Mouse (Mus musculus): ENCODE results near the gene Ebf3.

DNA sequence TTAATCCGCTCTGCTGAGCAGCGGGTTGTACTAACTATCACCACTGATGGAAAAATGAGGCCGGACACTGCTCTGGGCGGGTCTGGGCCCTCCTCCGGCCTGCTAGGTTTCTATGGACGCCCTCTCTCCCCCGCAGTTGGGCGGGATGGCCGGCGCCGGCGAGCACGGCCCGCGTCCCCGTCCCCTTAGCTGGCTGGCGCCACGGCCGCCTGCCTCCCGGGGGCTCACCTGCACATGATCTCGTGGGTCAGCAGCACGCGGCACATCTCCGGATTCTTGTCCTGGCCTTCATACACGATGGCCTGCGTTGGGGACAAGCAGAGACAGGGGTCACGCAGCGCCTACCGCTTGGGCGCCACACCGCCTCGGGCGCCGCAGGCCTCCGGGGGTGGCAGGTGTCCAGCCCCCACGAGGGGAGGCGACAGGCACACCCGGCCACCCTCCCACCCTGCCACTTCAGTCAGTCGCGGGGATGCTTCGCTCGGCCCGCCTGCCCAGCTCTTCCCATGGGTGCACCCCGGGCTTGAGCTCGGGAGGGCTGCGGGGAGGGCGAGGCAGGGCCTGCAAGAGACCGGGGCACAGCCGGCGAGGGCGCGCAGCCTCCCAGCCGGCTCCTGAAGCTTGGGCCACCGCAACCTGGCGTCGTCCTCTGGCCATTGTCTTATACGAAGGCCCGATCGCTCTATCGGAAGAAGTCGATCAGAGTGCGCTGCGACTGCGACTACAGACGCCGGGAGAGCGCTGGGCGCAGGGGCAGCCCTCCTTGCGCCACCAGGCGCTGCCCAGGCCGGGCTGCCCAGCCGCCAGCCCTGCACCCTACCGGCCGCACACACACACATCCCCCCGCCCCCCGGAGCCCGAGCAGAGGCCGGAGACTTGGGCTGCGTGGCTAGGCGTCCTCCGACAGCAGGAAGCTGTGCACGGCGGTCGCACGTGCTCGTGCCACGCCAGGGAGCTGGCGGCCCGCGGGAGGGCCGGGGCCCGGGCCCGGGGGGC is 4.9 kb downstream of the Ebf3 start:
- no peak for TF ChIP-seq GATA1 (IDR thresholded peaks at IDR 0.05; ENCODE audit: low read length)
- TF ChIP-seq TAL1 (IDR thresholded peaks at IDR 0.05; ENCODE audit: low read length) = no peak

Measured in erythroblast, embryonic 14.5 days (primary cell).